Mouse (Mus musculus): ENCODE results near the gene 1700010I14Rik.

The 1700010I14Rik gene

DNA sequence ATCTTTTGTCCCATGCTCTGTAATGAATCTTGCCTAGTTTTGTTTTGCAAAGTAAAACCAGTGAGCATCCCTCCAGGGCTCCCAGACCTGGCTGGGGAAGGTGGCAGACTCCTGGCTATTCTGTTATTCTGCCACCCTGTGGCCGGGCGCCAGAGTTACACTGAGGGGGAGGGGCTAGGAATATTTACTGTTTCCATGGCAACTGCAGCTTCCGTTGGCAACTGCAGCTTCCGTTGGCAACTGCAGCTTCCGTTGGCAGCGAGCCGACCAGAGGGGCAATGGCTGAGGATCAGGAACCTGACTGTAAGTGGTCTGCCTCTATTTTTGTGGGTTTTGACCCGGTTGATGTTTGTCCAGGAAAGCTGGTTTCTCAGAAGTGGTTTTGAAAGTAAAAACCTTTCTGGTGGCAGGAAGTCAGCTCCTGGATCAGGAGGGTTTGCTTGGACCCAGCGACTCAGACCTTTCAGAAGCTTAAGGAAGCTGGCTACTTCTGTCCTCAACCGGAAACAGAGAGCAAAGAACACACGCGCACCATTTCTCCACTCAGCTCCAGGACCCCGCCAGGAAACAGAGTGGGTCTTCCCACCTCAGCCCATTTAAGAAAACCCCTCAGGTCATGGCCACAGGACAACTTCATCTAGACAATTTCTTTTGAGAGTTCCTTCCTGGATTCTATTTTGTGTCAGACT is at the start of gene 1700010I14Rik:
TSS of gene 1700010I14Rik (plus strand) at position 215 of the 689 bp plus-strand sequence.
- peak; percentile 86 to 87 for DNase-seq (ENCODE audit: low spot score in 2 of 2)

DNA sequence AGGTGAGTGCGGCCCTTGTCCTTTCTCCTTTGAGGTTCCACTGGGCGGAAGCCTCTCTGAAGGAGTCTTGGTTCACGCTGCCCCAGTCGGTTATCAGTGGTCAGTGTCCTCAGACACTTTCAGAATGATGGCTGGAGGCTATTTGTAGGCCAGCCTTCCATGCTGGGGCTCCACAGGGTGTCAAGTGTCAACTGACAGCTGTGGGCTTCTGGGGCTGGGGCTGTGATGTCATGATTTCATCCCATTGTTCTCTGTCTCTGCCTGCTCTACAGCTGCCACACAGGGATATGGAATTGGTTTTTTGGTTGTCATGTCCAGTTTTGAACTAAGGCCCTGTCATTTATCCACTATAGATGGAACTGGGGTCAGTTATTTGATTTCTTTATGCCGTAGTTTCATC is 36.5 kb upstream of the 1700010I14Rik start:
- DNase-seq (ENCODE audit: low spot score in 2 of 2): no peak

DNA sequence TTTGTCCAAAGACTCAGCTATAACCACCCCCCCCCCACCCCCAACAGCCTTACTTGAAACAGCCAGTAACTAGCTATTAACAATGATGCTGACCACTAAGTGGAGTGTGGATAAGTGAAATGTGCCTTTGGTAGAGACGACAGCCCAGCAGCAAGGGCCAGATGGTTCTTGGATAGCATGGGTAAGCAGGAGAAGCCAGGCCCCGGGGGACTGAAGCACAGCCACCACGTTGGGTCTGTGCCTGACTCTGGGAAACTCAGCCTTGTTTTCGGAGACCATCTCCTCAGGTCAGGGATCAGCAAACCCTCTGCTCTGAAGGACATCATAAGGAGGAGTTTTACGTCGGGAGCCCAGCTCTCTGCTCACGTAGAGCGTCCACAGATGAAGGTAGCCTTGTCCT is 35.2 kb upstream of the 1700010I14Rik start:
- no peak for DNase-seq (ENCODE audit: low spot score in 2 of 2)

DNA sequence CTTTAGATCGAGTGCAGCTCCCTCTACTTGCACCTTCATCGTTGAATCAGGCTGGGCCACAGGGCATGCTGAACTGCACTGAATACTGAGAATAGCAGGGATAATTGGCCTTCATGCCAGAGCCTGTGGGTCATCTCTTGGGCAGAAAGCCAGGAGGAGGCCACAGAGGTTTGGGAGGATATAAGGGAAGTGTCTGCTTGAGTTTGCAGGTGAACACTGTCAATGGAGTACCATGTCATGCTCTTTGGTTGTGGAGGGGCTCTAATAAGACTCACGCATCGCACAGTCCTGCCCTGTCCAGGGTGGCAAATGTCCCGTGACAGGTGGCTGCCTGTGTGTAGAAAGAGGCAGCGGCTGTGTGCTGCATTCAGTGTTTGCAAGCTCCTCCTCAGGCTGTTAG is 30.0 kb upstream of the 1700010I14Rik start:
- no peak for DNase-seq (ENCODE audit: low spot score in 2 of 2)

DNA sequence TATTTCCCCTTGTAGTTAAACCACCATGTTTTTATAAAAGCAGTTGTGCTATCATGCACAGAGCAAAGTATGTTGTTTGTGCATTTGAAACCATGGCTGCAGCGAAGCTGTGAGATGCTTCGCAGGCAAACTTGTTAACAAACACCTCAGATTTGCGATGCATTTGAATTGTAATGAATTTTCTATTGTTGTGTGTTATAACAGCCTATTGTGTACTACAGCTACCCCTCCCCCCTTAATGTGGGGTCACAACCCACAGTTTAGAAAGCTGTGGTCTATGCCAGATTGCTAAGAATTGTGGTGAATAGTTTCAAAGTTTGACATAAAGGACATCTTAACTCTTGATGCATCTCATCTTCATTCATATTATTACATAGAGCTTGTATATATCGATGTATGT is 27.7 kb upstream of the 1700010I14Rik start:
- DNase-seq (ENCODE audit: low spot score in 2 of 2): no peak

DNA sequence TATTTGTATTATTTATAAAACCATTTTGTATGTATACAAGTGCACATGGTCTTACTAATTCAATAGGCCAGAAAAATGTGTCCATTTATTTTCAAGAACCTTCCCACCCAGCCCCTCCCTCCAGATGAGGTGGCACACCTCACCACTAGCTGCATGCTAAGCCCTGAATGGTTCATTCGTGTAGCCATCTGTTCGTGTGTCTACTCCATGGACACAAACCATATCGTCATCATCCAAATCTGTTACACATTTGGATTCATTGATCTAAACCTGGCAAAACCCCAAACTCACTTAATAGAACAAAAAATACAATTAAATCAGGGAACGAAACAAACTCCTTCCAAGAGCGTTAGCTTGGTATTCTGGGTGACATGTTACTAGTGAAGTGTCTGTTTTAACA is 27.0 kb upstream of the 1700010I14Rik start:
- DNase-seq (ENCODE audit: low spot score in 2 of 2): no peak

DNA sequence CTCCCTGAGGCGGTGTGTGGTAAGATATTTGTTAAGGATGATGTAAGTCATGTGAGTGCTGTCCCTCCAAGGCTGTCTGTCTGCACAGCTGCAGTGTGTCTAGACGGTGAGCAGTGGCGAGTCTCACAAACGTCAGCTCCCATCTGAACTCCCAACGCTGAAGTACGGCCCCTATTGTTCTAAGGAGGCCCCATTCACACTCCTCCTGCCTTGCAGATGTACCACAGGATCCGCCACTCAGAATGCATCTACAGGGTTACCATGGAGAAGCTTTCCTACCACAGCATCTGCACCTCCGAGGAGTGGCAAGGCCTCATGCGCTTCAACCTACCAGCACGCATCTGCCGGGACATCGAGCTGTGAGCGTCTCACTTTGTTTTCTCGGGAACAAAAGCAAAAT is 26.5 kb upstream of the 1700010I14Rik start:
- no peak for DNase-seq (ENCODE audit: low spot score in 2 of 2)

DNA sequence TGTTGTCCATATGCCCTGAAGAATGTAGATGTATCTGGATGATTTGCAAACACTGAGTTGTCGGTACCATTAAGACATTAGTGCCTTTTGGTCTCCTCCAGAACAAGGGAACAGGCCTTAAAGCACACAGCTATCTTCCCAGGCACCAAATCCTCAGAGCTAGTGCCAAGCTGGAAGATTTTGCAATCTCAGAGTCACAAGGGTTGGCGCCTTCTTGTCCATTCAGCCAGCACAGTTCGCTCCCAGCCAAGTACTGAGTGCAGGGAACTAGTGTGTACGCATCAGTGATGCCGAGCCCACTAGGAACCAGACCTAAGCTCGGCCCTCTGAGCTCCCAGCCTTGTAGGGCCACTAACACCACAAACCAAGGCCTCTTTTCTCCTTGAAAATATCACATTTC is 23.0 kb upstream of the 1700010I14Rik start:
- DNase-seq (ENCODE audit: low spot score in 2 of 2): no peak

DNA sequence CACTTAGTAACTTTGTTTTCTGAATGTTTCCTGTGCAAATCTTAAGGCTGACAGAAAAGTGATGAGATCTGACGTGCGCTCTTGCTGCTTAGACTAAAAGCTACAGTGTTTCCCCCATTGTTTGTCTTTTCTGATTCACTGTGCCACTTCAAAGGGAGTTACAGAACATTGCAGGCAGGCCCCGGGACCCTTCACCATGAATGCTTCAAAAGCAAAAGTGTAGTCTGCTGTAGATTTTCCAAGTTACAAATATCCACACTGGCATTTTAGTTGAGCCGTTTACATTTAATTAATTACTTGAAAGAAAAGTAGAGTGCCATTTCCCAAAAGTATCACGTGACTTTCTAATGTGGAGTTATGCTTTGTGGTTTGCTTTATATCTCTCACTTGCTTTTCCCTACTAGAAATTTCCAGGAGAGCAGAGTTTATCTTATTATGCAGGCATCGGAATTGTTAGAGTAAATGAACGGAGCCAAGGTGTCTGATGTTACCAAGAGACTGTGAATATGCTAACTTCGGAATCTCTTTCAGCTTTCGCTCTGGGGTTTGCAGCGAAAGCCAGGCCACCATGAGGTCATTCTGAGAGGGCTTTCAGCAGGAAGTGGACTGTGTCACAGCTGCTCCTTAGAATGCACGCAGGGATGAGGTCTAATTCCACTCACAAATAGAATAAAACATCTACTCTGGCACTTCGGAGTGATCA is 15.8 kb upstream of the 1700010I14Rik start:
- DNase-seq (ENCODE audit: low spot score in 2 of 2): no peak

DNA sequence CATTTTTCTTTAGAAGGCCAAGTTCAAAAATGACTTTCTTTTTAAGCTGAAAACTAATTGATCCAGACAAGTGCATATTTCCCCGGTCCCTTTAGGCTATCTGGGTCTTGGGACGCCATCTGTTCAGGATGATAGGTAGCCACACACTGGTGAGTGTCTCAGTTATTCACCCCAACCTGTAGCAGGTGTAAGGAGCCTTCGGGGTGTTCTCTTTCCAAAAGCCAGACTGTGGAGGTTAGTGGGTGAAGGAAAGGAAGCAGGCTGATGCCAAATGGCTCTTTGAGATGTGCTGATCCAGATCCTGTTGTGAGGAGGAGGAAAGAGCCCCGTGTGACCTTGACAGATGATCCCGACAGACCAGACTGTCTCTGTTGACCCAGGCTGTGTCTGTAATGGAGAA is 14.8 kb upstream of the 1700010I14Rik start:
- DNase-seq (ENCODE audit: low spot score in 2 of 2): no peak

DNA sequence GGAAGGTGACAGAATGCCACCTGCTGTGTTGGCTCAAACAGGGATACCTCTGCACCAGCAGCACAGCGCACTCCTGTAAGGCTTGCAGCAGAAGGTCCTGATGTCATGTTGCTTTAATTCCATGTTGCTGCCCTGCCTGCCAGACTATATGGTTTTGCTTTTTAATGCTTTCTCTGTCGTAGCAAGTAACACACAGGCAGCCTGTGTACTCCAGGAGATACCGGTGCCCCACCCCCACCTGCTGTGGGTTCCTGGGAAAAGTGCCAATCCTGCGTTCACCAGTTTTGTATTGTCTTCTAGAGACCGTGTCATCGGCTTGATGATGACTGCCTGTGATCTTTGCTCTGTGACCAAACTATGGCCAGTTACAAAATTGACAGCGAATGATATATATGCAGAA is 13.7 kb upstream of the 1700010I14Rik start:
- DNase-seq (ENCODE audit: low spot score in 2 of 2): no peak

DNA sequence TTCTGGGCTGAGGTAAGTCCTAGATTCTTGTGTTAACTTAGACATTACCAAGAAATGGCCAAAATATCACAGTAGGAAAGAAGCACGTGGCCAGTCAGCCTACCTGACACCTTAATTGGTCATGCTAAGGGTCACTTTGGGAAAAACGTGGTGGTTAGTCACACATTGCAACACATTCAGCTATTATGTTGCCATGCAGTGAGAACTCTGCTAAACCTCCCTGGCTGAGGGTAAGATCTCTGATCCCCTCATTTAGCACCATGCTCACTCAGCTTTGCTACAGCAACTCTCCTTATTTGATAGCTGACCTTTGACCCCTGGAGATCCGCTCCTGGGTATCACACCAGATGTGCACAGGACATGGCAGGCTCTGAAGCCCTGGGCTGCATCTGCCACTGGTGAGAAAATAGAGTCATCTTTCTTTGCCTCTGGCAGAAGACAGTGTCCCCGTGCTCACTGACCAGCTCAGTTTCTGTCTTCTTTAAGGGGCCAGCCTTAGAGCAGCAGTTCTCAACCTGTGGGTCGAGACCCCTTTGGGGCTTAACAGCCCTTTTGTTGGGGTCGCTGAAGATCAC is 13.2 kb upstream of the 1700010I14Rik start:
- no peak for DNase-seq (ENCODE audit: low spot score in 2 of 2)

DNA sequence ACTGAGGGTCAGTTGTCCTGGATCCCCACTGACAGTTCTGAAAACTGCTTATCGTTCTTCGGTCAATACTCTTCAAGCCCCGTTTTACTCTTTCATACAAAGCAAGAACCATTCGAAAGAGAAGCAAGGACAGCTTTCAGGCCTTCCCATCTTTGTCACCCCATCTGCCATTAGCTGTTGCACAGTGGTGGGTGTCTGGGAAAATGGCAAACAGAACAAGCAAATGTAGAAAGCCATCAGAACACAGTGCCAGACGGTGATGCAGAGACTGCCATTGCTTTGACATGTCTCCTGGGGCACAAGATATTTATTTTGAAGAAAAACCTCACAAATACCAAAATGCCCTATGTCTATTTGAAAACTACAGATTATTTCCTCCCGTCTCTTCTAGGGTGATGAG is 11.4 kb upstream of the 1700010I14Rik start:
- no peak for DNase-seq (ENCODE audit: low spot score in 2 of 2)

DNA sequence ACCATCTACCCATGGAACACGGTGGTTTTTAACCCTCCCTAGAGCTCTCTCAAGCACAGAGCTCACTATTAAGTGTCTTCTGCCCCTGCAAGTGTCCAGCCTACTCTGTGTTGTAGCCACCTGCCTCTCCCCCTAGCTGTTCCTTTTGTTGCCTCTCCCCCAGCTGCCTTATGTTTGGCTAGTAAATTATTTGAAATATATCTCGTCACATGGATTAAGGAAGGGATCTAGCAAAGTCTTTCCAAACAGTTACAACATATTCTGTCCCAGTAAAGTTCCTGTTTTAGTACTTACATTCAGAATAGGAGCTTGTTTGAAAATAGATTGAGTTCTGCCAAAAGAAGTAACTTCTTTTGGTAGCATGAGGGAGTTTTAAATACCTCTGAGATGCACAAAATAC is 10.9 kb upstream of the 1700010I14Rik start:
- no peak for DNase-seq (ENCODE audit: low spot score in 2 of 2)

DNA sequence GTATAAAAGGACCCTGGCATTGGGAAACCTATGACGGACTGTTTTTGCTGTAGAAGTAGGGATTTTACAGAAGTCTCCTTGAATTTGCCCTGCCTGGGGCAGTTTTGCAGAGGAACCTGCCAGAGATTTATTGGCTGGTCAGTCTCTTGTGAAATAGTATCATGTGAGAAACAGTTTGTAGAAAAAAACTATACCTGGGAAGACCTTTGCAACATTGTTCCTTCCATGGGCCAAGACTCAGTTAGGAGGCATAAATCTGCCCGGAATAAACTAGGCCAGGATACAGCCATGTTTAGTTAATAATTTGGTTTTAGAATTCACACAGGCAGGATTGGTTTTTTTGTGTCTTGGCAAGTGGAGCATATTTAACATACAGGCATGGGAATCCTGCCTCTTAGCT is 4.6 kb upstream of the 1700010I14Rik start:
- DNase-seq (ENCODE audit: low spot score in 2 of 2): no peak

DNA sequence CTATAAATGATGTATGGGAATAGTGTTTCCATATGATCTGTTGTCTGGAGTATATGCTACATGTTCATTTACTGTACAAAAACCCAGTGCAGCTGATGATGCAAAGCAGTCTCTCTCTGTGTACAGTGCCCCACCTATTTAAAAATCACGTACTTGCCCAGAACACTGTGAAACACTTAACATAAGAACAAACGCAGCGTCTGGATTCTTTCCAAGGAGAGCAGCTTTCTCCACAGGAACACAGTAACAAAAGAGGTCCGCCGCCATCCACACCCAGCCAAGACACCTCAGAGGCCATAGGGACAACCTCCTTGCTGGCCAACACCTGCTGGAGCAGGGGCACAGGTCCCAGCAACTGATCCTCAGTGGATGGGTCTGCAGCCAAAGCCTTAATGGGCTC is 2.4 kb upstream of the 1700010I14Rik start:
- DNase-seq (ENCODE audit: low spot score in 2 of 2): no peak

DNA sequence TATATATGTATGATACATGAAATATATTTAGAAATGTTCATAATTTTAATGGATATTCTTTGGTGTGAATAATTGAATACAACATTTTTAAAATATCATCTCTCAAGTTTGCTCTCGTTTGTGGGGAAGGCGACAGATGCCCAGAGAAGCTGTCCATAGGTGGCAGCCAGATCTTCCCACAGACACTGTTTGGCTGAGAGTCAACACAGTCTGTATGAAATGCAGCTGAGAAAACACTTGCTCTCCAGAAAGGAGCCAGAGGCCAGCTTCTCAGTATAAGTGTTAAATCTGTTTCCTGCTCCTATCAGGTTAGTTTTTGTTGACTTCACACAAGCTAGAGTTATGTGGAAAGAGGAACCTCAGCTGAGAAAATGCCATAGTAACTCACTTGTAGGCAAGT is 1.6 kb upstream of the 1700010I14Rik start:
- no peak for DNase-seq (ENCODE audit: low spot score in 2 of 2)

DNA sequence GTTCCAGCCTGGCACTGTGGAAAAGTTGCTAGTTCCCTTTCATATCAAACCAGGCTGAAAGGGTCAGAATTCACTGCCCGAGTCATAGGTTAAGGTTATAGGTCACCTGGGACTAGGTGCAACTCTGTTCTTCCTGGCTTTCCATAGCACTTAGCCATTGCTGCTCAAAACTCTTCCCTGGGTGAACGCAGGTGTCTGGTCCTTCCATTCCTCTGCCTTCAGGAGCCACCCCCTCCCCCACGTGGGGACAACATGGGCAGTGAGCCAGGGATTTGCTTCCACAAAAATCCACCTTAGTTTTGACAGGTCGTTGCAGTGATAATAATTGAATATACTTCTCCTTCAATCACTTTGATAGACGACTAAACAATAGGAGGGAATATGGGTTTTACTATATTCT is 764 bp upstream of the 1700010I14Rik start:
- DNase-seq (ENCODE audit: low spot score in 2 of 2): no peak

DNA sequence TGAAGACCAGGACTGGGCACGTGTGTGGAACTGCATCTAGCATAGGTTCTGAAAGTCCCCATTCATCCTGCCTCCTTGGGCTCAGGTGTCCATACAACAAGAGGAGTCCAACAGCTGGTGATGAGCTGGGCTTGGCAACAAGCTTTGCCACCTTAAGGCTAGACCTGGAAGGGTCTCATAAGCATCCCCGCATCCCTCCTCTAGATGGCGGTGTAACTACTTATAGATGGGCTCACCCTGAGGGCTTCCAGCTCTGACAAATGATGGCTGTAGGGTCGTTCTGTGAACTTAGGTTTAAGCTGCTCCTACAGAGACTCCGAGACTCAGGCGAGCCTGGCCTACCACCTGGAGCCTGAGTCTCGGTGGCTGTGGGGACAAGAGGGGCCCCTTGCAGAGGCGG is 3.0 kb downstream of the 1700010I14Rik start:
- DNase-seq (ENCODE audit: low spot score in 2 of 2): peak in 1 of 2 experiments; percentile 43

DNA sequence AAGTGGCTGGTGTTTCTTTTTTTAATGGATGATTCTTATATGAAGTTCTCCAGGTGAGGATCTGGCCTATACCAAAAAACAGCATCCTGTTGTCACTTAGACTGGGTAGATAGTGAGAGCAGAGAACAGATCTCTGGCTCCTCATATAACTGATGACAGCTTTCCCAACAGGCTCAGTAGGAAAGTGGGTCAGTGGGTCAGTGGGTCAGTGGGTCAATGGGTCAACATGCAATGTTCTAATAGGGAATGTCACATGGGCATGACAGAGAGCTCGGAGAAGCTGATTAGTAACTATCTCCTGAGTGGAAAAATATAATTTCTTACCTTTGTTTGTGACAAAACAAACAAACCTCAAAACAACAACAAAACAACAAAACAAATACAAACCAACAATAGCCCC is 7.2 kb downstream of the 1700010I14Rik start:
- DNase-seq (ENCODE audit: low spot score in 2 of 2): no peak

DNA sequence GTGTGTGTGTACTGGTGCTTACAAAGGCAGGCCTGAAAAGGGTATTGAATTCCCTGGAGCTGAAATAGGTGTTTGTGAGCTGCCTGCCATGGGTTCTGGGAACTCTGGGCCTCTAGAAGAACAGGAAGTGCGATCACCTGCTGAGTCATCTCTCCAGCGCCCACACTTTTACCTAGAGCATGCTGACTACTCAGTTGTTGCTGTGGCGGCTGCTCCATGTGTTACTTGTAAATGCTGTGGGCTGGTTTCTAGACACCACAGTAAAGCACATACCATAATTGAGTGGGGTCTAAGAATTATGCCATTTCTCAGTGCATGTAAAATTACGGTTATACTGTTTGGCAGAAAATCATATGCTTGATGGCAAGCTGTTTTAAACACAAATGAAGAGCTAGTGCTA is 14.3 kb downstream of the 1700010I14Rik start:
- no peak for DNase-seq (ENCODE audit: low spot score in 2 of 2)

DNA sequence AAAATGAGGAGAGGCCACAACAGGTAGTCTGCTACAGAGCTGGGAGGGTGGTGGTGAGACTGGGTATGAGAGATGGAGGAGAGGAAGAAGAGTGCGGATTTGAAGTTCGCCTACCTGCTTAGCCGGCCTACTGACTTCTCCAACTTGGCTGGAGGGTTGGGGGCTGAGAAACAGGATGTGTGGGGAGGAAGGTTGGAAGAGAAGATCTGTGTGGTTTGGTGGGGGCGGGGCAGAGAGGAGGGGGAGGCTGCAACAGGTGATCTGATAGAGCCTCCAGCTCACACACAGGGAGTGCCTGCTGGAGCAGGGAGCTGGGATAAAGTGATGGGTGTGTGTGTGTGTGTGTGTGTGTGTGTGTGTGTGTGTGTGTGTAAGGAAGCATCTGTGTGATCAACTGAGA is 16.4 kb downstream of the 1700010I14Rik start:
- DNase-seq (ENCODE audit: low spot score in 2 of 2): no peak
